Mouse (Mus musculus) stomach, postnatal 0 days (tissue): ENCODE results near the gene Bsn.

Experiments
- CTCF ChIP-seq: IDR thresholded peaks from 2 replicates; pipeline ENCODE4 v1.5.1; 2016; ENCODE audit warnings: antibody characterized with exemption, low read depth, mild to moderate bottlenecking, moderate library complexity
- EP300 ChIP-seq: optimal IDR thresholded peaks from 2 replicates; pipeline ENCODE3; 2016; ENCODE audit warnings: antibody characterized with exemption

GRCm38 (mm10) chr9:108169751-108170150 is 20.4 kb downstream of the Bsn start:
- no peak for TF ChIP-seq CTCF
- TF ChIP-seq EP300 = no peak
